13 mouse cellular contexts compared by ENCODE assay signal in genomic region chr2:26549801-26550200, GRCm38 (mm10). TPM values are rescaled to one million over a fixed set of nuclear protein-coding genes. Genes with fewer than 3 reads are reported as not detected.
A peak's percentile ranks its signal among the peaks of the same experiment; 100 is the strongest.
DNase-seq lines count a peak whose midpoint lies in the region; ATAC-seq and TF ChIP-seq lines count a peak whose summit lies in the region.
"Had no signal": no experiment of that assay in that cellular context is flagged by ENCODE, and none has a peak within 500 bp of the region (broad histone marks: within the 10 kb centered on the region; RNA-seq: fewer than 3 reads in every experiment).

No protein-coding gene starts in this region.

- no peak overlapping the region for H3K4me2 ChIP-seq in heart, postnatal 0 days (ENCODE audit: low read depth, low read length)
- H3K4me2 ChIP-seq in lung, embryonic 15.5 days: no peak overlapping the region
- no peak overlapping the region for H3K4me2 ChIP-seq in stomach, embryonic 16.5 days (ENCODE audit: low read depth, low read length)
- no peak overlapping the region for H3K4me2 ChIP-seq in forebrain, embryonic 16.5 days (ENCODE audit: low read length)

- H3K36me3 ChIP-seq in heart, postnatal 0 days (replicated peaks; ENCODE audit: control insufficient read depth, insufficient read depth, low read length): no peaks in the 10 kb centered on the region
- H3K36me3 ChIP-seq in lung, embryonic 15.5 days: no peaks in the 10 kb centered on the region
- H3K36me3 ChIP-seq in stomach, embryonic 16.5 days (ENCODE audit: control insufficient read depth, insufficient read depth, low read length): no peaks in the 10 kb centered on the region
- H3K36me3 ChIP-seq in forebrain, embryonic 16.5 days (ENCODE audit: control insufficient read depth, insufficient read depth): no peaks in the 10 kb centered on the region

- no peaks in the 10 kb centered on the region for H3K9me3 ChIP-seq in heart, postnatal 0 days (replicated peaks; ENCODE audit: control insufficient read depth, low read length)
- no peaks in the 10 kb centered on the region for H3K9me3 ChIP-seq in lung, embryonic 15.5 days
- H3K9me3 ChIP-seq in stomach, embryonic 16.5 days (replicated peaks; ENCODE audit: control insufficient read depth, low read length): no peaks in the 10 kb centered on the region
- H3K9me3 ChIP-seq in forebrain, embryonic 16.5 days (ENCODE audit: control insufficient read depth, low read length): no peaks in the 10 kb centered on the region

- no peak for DNase-seq in heart, postnatal 0 days (ENCODE audit: low spot score)
- no peak for DNase-seq in heart, adult 9 months (ENCODE audit: low spot score in 2 of 2)
- DNase-seq in thymus, postnatal 14 days: peak; percentile 36
- no peak for DNase-seq in thymus, postnatal 36 days

- TF ChIP-seq EP300 in heart, postnatal 0 days (IDR thresholded peaks at IDR 0.05; ENCODE audit: low read depth): no peak

- no peak for ATAC-seq in heart, postnatal 0 days (ENCODE audit: insufficient read depth, low read depth)
- no peak for ATAC-seq in lung, embryonic 15.5 days (ENCODE audit: borderline replicate concordance, extremely low read depth, low FRiP score, low TSS enrichment)
- ATAC-seq in stomach, embryonic 16.5 days (ENCODE audit: insufficient read depth, low FRiP score): no peak
- no peak for ATAC-seq in inflammation-experienced regulatory T-cells, adult 6 months
- ATAC-seq in forebrain, embryonic 16.5 days: no peak

- no peak overlapping the region for H3K4me3 ChIP-seq in heart, postnatal 0 days (ENCODE audit: low read depth, low read length)
- no peak overlapping the region for H3K4me3 ChIP-seq in lung, embryonic 15.5 days
- no peak overlapping the region for H3K4me3 ChIP-seq in stomach, embryonic 16.5 days (replicated peaks; ENCODE audit: low read length)
- H3K4me3 ChIP-seq in forebrain, embryonic 16.5 days (replicated peaks; ENCODE audit: low read length): no peak overlapping the region

- TF ChIP-seq CTCF in heart, postnatal 0 days (IDR thresholded peaks at IDR 0.05; ENCODE audit: low read depth): no peak

- H3K27me3 ChIP-seq in heart, postnatal 0 days (ENCODE audit: control insufficient read depth, insufficient read depth, low read length): no peaks in the 10 kb centered on the region
- no peaks in the 10 kb centered on the region for H3K27me3 ChIP-seq in lung, embryonic 15.5 days
- no peaks in the 10 kb centered on the region for H3K27me3 ChIP-seq in stomach, embryonic 16.5 days (ENCODE audit: control insufficient read depth, insufficient read depth, low read length)
- H3K27me3 ChIP-seq in forebrain, embryonic 16.5 days (replicated peaks; ENCODE audit: control insufficient read depth, insufficient read depth, low read length): no peaks in the 10 kb centered on the region

- 66% methylated on average over 10 of the region's 10 CpGs for WGBS in heart, postnatal 0 days
- WGBS in lung, embryonic 15.5 days: 47% methylated on average over 10 of the region's 10 CpGs
- 68% methylated on average over 10 of the region's 10 CpGs for WGBS in stomach, embryonic 16.5 days
- 96% methylated on average over 10 of the region's 10 CpGs for WGBS in forebrain, embryonic 16.5 days

- H3K9ac ChIP-seq in heart, postnatal 0 days (replicated peaks; ENCODE audit: low read depth, low read length): no peak overlapping the region
- H3K9ac ChIP-seq in lung, embryonic 15.5 days: no peak overlapping the region
- no peak overlapping the region for H3K9ac ChIP-seq in stomach, embryonic 16.5 days (ENCODE audit: low read length)
- H3K9ac ChIP-seq in forebrain, embryonic 16.5 days (replicated peaks; ENCODE audit: low read depth, low read length): no peak overlapping the region

- H3K4me1 ChIP-seq in heart, postnatal 0 days (ENCODE audit: control insufficient read depth, insufficient read depth): peaks cover 42% of the 10 kb centered on the region
- H3K4me1 ChIP-seq in lung, embryonic 15.5 days: peaks cover 34% of the 10 kb centered on the region
- H3K4me1 ChIP-seq in stomach, embryonic 16.5 days (ENCODE audit: control insufficient read depth, insufficient read depth, low read length): peaks cover 16% of the 10 kb centered on the region
- H3K4me1 ChIP-seq in forebrain, embryonic 16.5 days (replicated peaks; ENCODE audit: control insufficient read depth, insufficient read depth, low read length): peaks cover 4% of the 10 kb centered on the region; the same call in 1 of the 2 replicates

- H3K27ac ChIP-seq in heart, postnatal 0 days (ENCODE audit: low read depth): peak overlapping the region; percentile 47; the same call in 1 of the 2 replicates
- H3K27ac ChIP-seq in lung, embryonic 15.5 days: peak overlapping the region; percentile 16; the same call in 1 of the 2 replicates
- H3K27ac ChIP-seq in stomach, embryonic 16.5 days (ENCODE audit: low read length): peak overlapping the region; percentile 55; the same call in 1 of the 2 replicates
- no peak overlapping the region for H3K27ac ChIP-seq in forebrain, embryonic 16.5 days (ENCODE audit: low read length)

RNA-seq across cellular contexts. Expression of gene Egfl7, which starts 30.0 kb away (rescaled TPM):
- total RNA-seq in heart, postnatal 0 days (2014; rRNA removed; ENCODE audit: low replicate concordance): 375 and 401 TPM in 2 replicates
- polyA plus RNA-seq in heart, postnatal 0 days (2015; fragmentation: Nextera tagmentation; extraction: Ambion mirVana): 158 and 159 TPM in 2 replicates
- 339 and 341 TPM in 2 replicates for polyA plus RNA-seq in lung, embryonic 15.5 days (2015; fragmentation: Nextera tagmentation; extraction: Ambion mirVana)
- polyA plus RNA-seq in stomach, embryonic 16.5 days (2015; fragmentation: Nextera tagmentation; extraction: Ambion mirVana): 116 and 120 TPM in 2 replicates
- 1 to 10 TPM in 2 of 3 experiments, not detected in 1; 1.7 to 2.3 TPM for polyA plus RNA-seq in inflammation-experienced regulatory T-cells, adult 6 months (2017; shearing (Covaris generic))
- polyA plus RNA-seq in forebrain, embryonic 16.5 days (2015; fragmentation: Nextera tagmentation; extraction: Ambion mirVana): 59.5 and 61.7 TPM in 2 replicates

RNA-seq across cellular contexts. Expression of gene Notch1, which starts 33.3 kb away (rescaled TPM):
- total RNA-seq in heart, postnatal 0 days (2014; rRNA removed; ENCODE audit: low replicate concordance): 54.0 and 63.3 TPM in 2 replicates
- polyA plus RNA-seq in heart, postnatal 0 days (2015; fragmentation: Nextera tagmentation; extraction: Ambion mirVana): 4.9 and 5.7 TPM in 2 replicates
- 22.1 and 23.9 TPM in 2 replicates for polyA plus RNA-seq in lung, embryonic 15.5 days (2015; fragmentation: Nextera tagmentation; extraction: Ambion mirVana)
- 14.1 and 15.4 TPM in 2 replicates for polyA plus RNA-seq in stomach, embryonic 16.5 days (2015; fragmentation: Nextera tagmentation; extraction: Ambion mirVana)
- polyA plus RNA-seq in inflammation-experienced regulatory T-cells, adult 6 months (2017; shearing (Covaris generic)): 10 to 100 TPM; 24.9 to 41.2 (median 27.0) TPM
- polyA plus RNA-seq in forebrain, embryonic 16.5 days (2015; fragmentation: Nextera tagmentation; extraction: Ambion mirVana): 20.2 and 23.6 TPM in 2 replicates

RNA-seq across cellular contexts. Expression of gene Gm20532, which starts 36.6 kb away (rescaled TPM):
- total RNA-seq in heart, postnatal 0 days (2014; rRNA removed; ENCODE audit: low replicate concordance): not detected in 2 replicates
- polyA plus RNA-seq in heart, postnatal 0 days (2015; fragmentation: Nextera tagmentation; extraction: Ambion mirVana): not detected in 2 replicates
- polyA plus RNA-seq in lung, embryonic 15.5 days (2015; fragmentation: Nextera tagmentation; extraction: Ambion mirVana): not detected in 2 replicates
- polyA plus RNA-seq in stomach, embryonic 16.5 days (2015; fragmentation: Nextera tagmentation; extraction: Ambion mirVana): not detected in 2 replicates
- not detected for polyA plus RNA-seq in inflammation-experienced regulatory T-cells, adult 6 months (2017; shearing (Covaris generic))
- polyA plus RNA-seq in forebrain, embryonic 16.5 days (2015; fragmentation: Nextera tagmentation; extraction: Ambion mirVana): not detected in 2 replicates
- total RNA-seq: left cerebral cortex, postnatal 25 days; midbrain, postnatal 0 days had no signal
- polyA plus RNA-seq: embryonic facial prominence, embryonic 11.5 days; intestine, embryonic 14.5 days; urinary bladder, adult 2 months had no signal

RNA-seq across cellular contexts. Expression of gene Agpat2, which starts 54.4 kb away (rescaled TPM):
- total RNA-seq in heart, postnatal 0 days (2014; rRNA removed; ENCODE audit: low replicate concordance): 41.0 and 49.3 TPM in 2 replicates
- 23.9 and 24.1 TPM in 2 replicates for polyA plus RNA-seq in heart, postnatal 0 days (2015; fragmentation: Nextera tagmentation; extraction: Ambion mirVana)
- 39.1 and 41.1 TPM in 2 replicates for polyA plus RNA-seq in lung, embryonic 15.5 days (2015; fragmentation: Nextera tagmentation; extraction: Ambion mirVana)
- polyA plus RNA-seq in stomach, embryonic 16.5 days (2015; fragmentation: Nextera tagmentation; extraction: Ambion mirVana): 66.8 and 72.1 TPM in 2 replicates
- 1 to 10 TPM; 6.6 to 9.1 (median 7.4) TPM for polyA plus RNA-seq in inflammation-experienced regulatory T-cells, adult 6 months (2017; shearing (Covaris generic))
- polyA plus RNA-seq in forebrain, embryonic 16.5 days (2015; fragmentation: Nextera tagmentation; extraction: Ambion mirVana): 3.7 and 4.0 TPM in 2 replicates

Comparison
In these comparisons a context has a peak if more than half of its experiments do, and no peak if none do; other contexts are left out.
1. RNA of gene Egfl7, which starts 30.0 kb away (polyA plus RNA-seq): 339 to 341 TPM in lung, embryonic 15.5 days, 158 to 159 TPM in heart, postnatal 0 days, 116 to 120 TPM in stomach, embryonic 16.5 days and 59.5 to 61.7 TPM in forebrain, embryonic 16.5 days; 1.7 to 2.3 TPM in inflammation-experienced regulatory T-cells, adult 6 months; every median in the first group is over 10 times any median in the second.